Mouse (Mus musculus) granulocyte monocyte progenitor cell, adult 5-6 weeks (primary cell): ENCODE results near the gene Deaf1. TPM values are rescaled to one million over a fixed set of nuclear protein-coding genes. Genes with fewer than 3 reads are reported as not detected.
A peak's percentile ranks its signal among the peaks of the same experiment; 100 is the strongest.

Source experiments
- ATAC-seq: replicated peaks from 2 replicates; pipeline ENCODE4 v1.8.0; 2016; ENCODE audit warnings: mild to moderate bottlenecking, moderate TSS enrichment, inconsistent platforms; ENCODE audit not compliant: poor library complexity, severe bottlenecking
- total RNA-seq, 2 experiments: library from RNA; stranded (forward) in 1 of 2; stranded (reverse) in 1 of 2; fragments of 200-712, 200-1000 nt in 1 of 2; fragments of >200 nt in 1 of 2; fragmentation: Nextera tagmentation in 1 of 2; gene quantifications; 2 replicates each; pipeline ENCODE4 v1.2.3; 2014 to 2017

Deaf1 gene
- total RNA-seq, 2 experiments from 2014 or later = 21.4 to 43.3 TPM

- no peak for ATAC-seq
These were observed 13.0 kb upstream of the Deaf1 start for GRCm38 (mm10) chr7:141340476-141340875.

- no peak for ATAC-seq
These were observed 12.5 kb upstream of the Deaf1 start for GRCm38 (mm10) chr7:141340023-141340422.

- ATAC-seq = no peak
These were observed 11.9 kb upstream of the Deaf1 start for GRCm38 (mm10) chr7:141339215-141339920.

- ATAC-seq = peak; percentile 87
These were observed 11.2 kb upstream of the Deaf1 start, which contains the start of gene Eps8l2 for GRCm38 (mm10) chr7:141338576-141339131. Eps8l2 (plus strand) TSS chr7:141338880.

- ATAC-seq = 0 out of 2 replicates have a peak, but pooled peaks have one; percentile 15
These were observed 10.4 kb upstream of the Deaf1 start for GRCm38 (mm10) chr7:141337716-141338416.

- no peak for ATAC-seq
These were observed 8.8 kb upstream of the Deaf1 start for GRCm38 (mm10) chr7:141336296-141336695.

- no peak for ATAC-seq
These were observed 8.2 kb upstream of the Deaf1 start for GRCm38 (mm10) chr7:141335682-141336081.

GRCm38 (mm10) chr7:141335044-141335579 lies 7.6 kb upstream of the Deaf1 start:
- no peak for ATAC-seq

GRCm38 (mm10) chr7:141331990-141332389 lies 4.5 kb upstream of the Deaf1 start:
- no peak for ATAC-seq

GRCm38 (mm10) chr7:141330706-141331105 lies 3.2 kb upstream of the Deaf1 start:
- ATAC-seq = no peak

GRCm38 (mm10) chr7:141328373-141328990 lies 992 bp upstream of the Deaf1 start:
- ATAC-seq = no peak

GRCm38 (mm10) chr7:141326546-141327446 lies 694 bp downstream of the Deaf1 start:
- ATAC-seq = peak; percentile 2; the same call in 1 of the 2 replicates

GRCm38 (mm10) chr7:141324686-141325085 lies 2.8 kb downstream of the Deaf1 start:
- no peak for ATAC-seq

- ATAC-seq = no peak
These were observed 8.0 kb downstream of the Deaf1 start for GRCm38 (mm10) chr7:141319446-141319845.

- ATAC-seq = no peak
These were observed 9.8 kb downstream of the Deaf1 start for GRCm38 (mm10) chr7:141317619-141318132.

- peak; percentile 78 for ATAC-seq
These were observed 11.5 kb downstream of the Deaf1 start for GRCm38 (mm10) chr7:141315974-141316373.

- no peak for ATAC-seq
These were observed 12.4 kb downstream of the Deaf1 start for GRCm38 (mm10) chr7:141315076-141315475.

- no peak for ATAC-seq
These were observed 13.1 kb downstream of the Deaf1 start for GRCm38 (mm10) chr7:141314416-141314815.

- no peak for ATAC-seq
These were observed 23.0 kb downstream of the Deaf1 start for GRCm38 (mm10) chr7:141304537-141304936.
